Mouse (Mus musculus) brain, embryonic 14.5 days (tissue): ENCODE measurements around the gene Mnd1. TPM values are rescaled to one million over a fixed set of nuclear protein-coding genes. Genes with fewer than 3 reads are reported as not detected.

Experiments
- DNase-seq: peaks from one replicate; pipeline ENCODE4 v3.0.0-alpha.2; 2011; ENCODE audit warnings: low read depth
- CTCF ChIP-seq: fragments of 200-500 bp; IDR thresholded peaks from 2 replicates; pipeline ENCODE4 v1.5.1; 2012; ENCODE audit warnings: inconsistent platforms, mild to moderate bottlenecking, moderate library complexity, borderline replicate concordance; ENCODE audit not compliant: insufficient read depth, insufficient read length; ENCODE audit errors: extremely low read depth
- POLR2A ChIP-seq: fragments of 200-500 bp; IDR thresholded peaks from 2 replicates; pipeline ENCODE4 v1.6.1; 2012; ENCODE audit warnings: mild to moderate bottlenecking, inconsistent platforms, borderline replicate concordance; ENCODE audit not compliant: poor library complexity, insufficient read depth, insufficient read length, severe bottlenecking; ENCODE audit errors: extremely low read depth
- polyA plus RNA-seq: library from polyadenylated mRNA; depleted of rRNA; stranded (reverse); fragments of >200 nt; gene quantifications from 2 replicates; pipeline ENCODE4 v1.2.3, GENCODE M21; 2012

Gene Mnd1
- polyA plus RNA-seq, 1 experiment, result 1.7 TPM

- no peak for DNase-seq
- TF ChIP-seq POLR2A (no peak), CTCF (no peak)
Measured at GRCm38 (mm10) chr3:84156105-84156504, 519 bp upstream of the Mnd1 start.

- no peak for DNase-seq
- TF ChIP-seq POLR2A (no peak), CTCF (no peak)
Measured at GRCm38 (mm10) chr3:84155146-84155545, 440 bp downstream of the Mnd1 start.

- DNase-seq, result no peak
- TF ChIP-seq CTCF, result no peak
- no peak for TF ChIP-seq POLR2A
Measured at GRCm38 (mm10) chr3:84154721-84155141, 855 bp downstream of the Mnd1 start.

GRCm38 (mm10) chr3:84149831-84150230 lies 5.8 kb downstream of the Mnd1 start:
- DNase-seq, result no peak
- TF ChIP-seq CTCF (no peak), POLR2A (no peak)

GRCm38 (mm10) chr3:84140947-84141346 lies 14.6 kb downstream of the Mnd1 start:
- no peak for TF ChIP-seq CTCF
- TF ChIP-seq POLR2A, result no peak
- no peak for DNase-seq

DNA sequence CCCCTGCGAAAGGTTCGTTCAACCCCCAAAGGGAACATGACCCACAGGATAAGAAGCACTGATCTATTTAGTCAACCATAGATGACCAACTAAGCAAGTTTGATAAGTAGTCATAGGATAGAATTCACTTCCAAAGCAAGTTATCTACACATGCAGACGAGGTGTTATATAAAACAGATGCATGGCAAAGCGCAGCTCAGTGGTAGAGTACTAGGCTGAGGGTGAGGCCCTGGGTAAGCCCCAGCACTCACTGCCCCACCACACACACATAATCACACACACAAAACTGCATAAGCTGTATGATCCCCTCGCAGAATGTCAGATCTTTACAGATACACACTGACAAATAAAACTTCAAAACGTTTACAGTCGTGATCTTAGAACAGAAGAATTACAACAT lies 19.1 kb downstream of the Mnd1 start:
- no peak for TF ChIP-seq CTCF
- TF ChIP-seq POLR2A, result no peak
- DNase-seq, result no peak

DNA sequence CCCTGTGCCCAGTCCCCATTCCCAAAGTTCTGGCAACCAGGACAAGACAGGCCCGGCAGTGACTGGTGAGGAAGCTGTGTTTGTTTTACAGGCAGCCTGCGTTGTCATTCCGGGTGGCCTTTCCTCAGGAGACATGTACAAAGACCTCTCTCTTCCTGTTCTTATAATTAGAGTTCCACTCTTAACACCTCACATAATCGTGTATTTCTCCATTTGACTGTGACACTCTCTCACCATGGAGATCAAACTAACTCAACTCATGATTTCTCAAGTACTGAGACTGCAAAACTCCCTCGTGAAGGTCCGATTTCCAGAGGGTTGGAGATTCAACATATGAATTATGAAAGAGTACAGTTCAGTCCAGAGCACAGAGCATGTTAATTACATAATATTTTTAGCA lies 19.7 kb downstream of the Mnd1 start:
- no peak for TF ChIP-seq POLR2A
- TF ChIP-seq CTCF, result no peak
- no peak for DNase-seq

GRCm38 (mm10) chr3:84135387-84135786 lies 20.2 kb downstream of the Mnd1 start:
- no peak for DNase-seq
- TF ChIP-seq CTCF (no peak), POLR2A (no peak)

DNA sequence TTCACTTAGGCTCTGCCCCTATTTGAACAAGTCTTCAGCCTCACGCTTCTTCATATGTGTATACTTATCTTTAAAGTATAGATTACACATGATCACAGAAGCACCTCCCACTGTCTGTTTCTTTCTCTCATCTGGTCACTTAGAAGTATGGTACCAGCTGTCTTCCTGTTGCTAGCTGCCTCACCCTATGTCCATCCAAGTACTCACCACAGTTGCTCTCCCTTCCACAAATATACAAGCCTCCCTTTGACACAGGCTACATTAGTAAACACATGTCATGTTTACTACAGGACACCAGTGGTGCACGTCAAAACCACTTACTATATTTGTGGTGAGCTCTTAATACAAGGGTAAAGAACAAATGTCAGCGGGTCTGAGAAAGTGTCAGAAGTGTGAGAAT lies 24.2 kb downstream of the Mnd1 start:
- TF ChIP-seq POLR2A, result no peak

DNA sequence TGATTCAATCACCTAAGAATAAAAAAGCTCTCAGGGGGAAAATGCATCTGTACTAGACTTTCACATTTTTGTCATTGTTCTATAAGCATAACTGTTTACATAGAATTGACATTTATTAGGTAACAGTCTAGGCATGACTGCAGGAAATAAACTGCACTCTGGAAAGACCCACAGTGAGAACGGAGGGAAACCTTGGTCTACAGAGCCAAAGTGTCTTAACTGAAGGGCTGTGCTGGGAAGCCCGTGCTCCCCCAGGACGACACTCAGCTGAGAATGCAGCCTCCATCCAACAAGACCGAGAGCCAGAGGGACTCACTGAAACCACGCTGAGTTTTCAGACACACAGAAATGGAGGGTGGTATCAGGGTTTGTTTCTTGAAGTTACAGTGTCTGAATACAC lies 24.8 kb downstream of the Mnd1 start:
- TF ChIP-seq POLR2A (no peak), CTCF (no peak)
- DNase-seq, result no peak

More for the DNA sequence above, 24.2 kb downstream of the Mnd1 start:
- no peak for DNase-seq

- DNase-seq, result no peak
- no peak for TF ChIP-seq POLR2A
- TF ChIP-seq CTCF, result no peak
Measured at GRCm38 (mm10) chr3:84128871-84129870, 26.4 kb downstream of the Mnd1 start.

GRCm38 (mm10) chr3:84127431-84127830 lies 28.2 kb downstream of the Mnd1 start:
- TF ChIP-seq POLR2A (no peak), CTCF (no peak)

More at GRCm38 (mm10) chr3:84127431-84127830, 28.2 kb downstream of the Mnd1 start:
- DNase-seq, result no peak
